Mouse (Mus musculus) MEL (cell line): Measurements from ENCODE around the gene Ankrd33b.

Experiments used
- CTCF ChIP-seq, 3 experiments: IDR thresholded peaks in 2 of 3; conservative IDR thresholded peaks in 1 of 3; 2 replicates each; pipeline ENCODE4 v1.5.1; 2011 to 2012; ENCODE audit warnings: low read length in 3 of 3, low read depth in 2 of 3, mild to moderate bottlenecking in 2 of 3, improper control_type of control experiment in 1 of 3, inconsistent platforms in 1 of 3, mixed read lengths in 1 of 3, moderate library complexity in 1 of 3; ENCODE audit not compliant: control insufficient read depth in 1 of 3, insufficient read depth in 1 of 3, poor library complexity in 1 of 3, severe bottlenecking in 1 of 3
- E2F4 ChIP-seq: IDR thresholded peaks from 2 replicates; pipeline ENCODE4 v1.6.1; 2011; ENCODE audit warnings: low read depth, low read length, improper control_type of control experiment, borderline replicate concordance
- GABPA ChIP-seq: IDR thresholded peaks from 2 replicates; pipeline ENCODE4 v1.6.1; 2012; ENCODE audit warnings: low read depth, mild to moderate bottlenecking, inconsistent platforms, low read length, improper control_type of control experiment, moderate library complexity
- GATA1 ChIP-seq: IDR thresholded peaks from 2 replicates; pipeline ENCODE4 v1.6.1; 2011; ENCODE audit warnings: low read depth, low read length, improper control_type of control experiment
- HCFC1 ChIP-seq: IDR thresholded peaks from 2 replicates; pipeline ENCODE4 v1.6.1; 2012; ENCODE audit warnings: low read depth, mild to moderate bottlenecking, inconsistent platforms, low read length, improper control_type of control experiment, moderate library complexity
- MAX ChIP-seq: IDR thresholded peaks from 2 replicates; pipeline ENCODE4 v1.6.1; 2011; ENCODE audit warnings: low read length, improper control_type of control experiment
- MYC ChIP-seq: IDR thresholded peaks from 2 replicates; pipeline ENCODE4 v1.6.1; 2011; ENCODE audit warnings: low read depth, mild to moderate bottlenecking, low read length, improper control_type of control experiment, moderate library complexity
- POLR2A ChIP-seq, 2 experiments: IDR thresholded peaks; 2 replicates each; pipeline ENCODE4 v1.6.1; 2011 to 2012; ENCODE audit warnings: low read length in 2 of 2, mild to moderate bottlenecking in 2 of 2, control low read depth in 1 of 2, improper control_type of control experiment in 1 of 2, low read depth in 1 of 2, moderate library complexity in 1 of 2; ENCODE audit not compliant: control insufficient read depth in 1 of 2, insufficient read depth in 1 of 2, poor library complexity in 1 of 2
- RCOR1 ChIP-seq: IDR thresholded peaks from 2 replicates; pipeline ENCODE4 v1.6.1; 2012; ENCODE audit warnings: low read depth, mild to moderate bottlenecking, inconsistent platforms, low read length, improper control_type of control experiment
- SMC3 ChIP-seq: IDR thresholded peaks from 2 replicates; pipeline ENCODE4 v1.6.1; 2011; ENCODE audit warnings: low read depth, low read length, improper control_type of control experiment
- TAL1 ChIP-seq: IDR thresholded peaks from 2 replicates; pipeline ENCODE4 v1.6.1; 2012; ENCODE audit warnings: mild to moderate bottlenecking, inconsistent platforms, low read length, moderate library complexity, mixed read lengths
- USF1 ChIP-seq: IDR thresholded peaks from 2 replicates; pipeline ENCODE4 v1.6.1; 2014; ENCODE audit warnings: low read depth, mild to moderate bottlenecking, inconsistent platforms, low read length, improper control_type of control experiment, moderate library complexity
- ZKSCAN1 ChIP-seq: IDR thresholded peaks from 2 replicates; pipeline ENCODE4 v1.6.1; 2012; ENCODE audit warnings: low read depth, mild to moderate bottlenecking, inconsistent platforms, low read length, improper control_type of control experiment, moderate library complexity

DNA sequence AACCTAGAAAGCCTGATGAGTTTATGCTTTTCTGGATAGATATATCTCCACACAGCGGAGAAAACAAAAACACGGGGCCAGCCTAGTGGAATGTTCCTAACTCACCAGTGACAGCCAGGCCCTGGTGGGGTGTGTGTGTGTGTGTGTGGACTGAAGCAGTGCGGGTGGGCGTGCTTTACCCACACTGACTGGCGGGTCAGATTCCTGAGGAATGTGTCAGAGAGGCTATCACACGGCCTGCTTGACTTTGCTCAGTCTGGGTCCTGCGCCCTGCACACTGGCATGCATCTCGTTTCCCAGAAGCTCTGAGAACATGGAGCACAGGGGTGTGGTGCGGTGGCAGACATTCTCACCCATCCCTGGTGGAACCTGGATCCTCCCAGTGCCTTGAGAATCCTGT lies 121.6 kb downstream of the Ankrd33b start:
- no peak for TF ChIP-seq ZKSCAN1
- no peak for TF ChIP-seq SMC3
- no peak for TF ChIP-seq CTCF (IDR thresholded peaks at IDR 0.05 in 2 of 3, conservative IDR thresholded peaks at IDR 0.05 in 1 of 3; ENCODE audit: control insufficient read depth in 1 of 3, insufficient read depth in 1 of 3, low read depth in 2 of 3, low read length in 3 of 3, poor library complexity in 1 of 3, severe bottlenecking in 1 of 3)
- no peak for TF ChIP-seq POLR2A (IDR thresholded peaks at IDR 0.05; ENCODE audit: control insufficient read depth in 1 of 2, insufficient read depth in 1 of 2, low read depth in 1 of 2, low read length in 2 of 2, poor library complexity in 1 of 2)
- TF ChIP-seq E2F4: no peak
- TF ChIP-seq USF1: no peak
- TF ChIP-seq GATA1: no peak
- no peak for TF ChIP-seq RCOR1
- TF ChIP-seq MAX: no peak
- no peak for TF ChIP-seq TAL1
- TF ChIP-seq MYC: no peak
- TF ChIP-seq GABPA: no peak
- no peak for TF ChIP-seq HCFC1
